Mouse (Mus musculus): Measurements from ENCODE around the gene Kcng1. TPM values are rescaled to one million over a fixed set of nuclear protein-coding genes. Genes with fewer than 3 reads are reported as not detected.

The Kcng1 gene
- not detected in 4 replicates for total RNA-seq (2023; ENCODE audit: inconsistent age)

DNA sequence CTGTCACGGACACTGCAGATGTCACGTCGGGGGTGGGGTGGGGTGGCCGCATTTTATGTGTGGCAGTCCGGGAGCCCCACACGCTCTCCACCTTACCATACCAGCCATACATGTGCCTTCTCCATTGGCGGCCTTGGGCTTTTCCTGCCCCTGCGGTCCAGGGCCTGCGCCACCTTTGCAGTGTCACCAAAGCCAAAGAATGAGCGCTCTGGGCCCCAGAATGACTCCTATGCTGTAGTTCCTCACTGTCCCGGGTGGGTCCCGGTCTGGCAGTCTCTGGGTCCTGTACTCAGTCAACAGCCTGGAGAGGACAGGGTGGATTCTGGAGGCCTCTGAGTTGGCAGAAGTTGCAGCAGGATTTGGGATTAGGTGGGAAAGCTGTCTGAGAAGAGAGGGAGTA is at the start of gene Kcng1:
Kcng1 (minus strand) TSS at position 155 of the 400 bp plus-strand sequence.

DNA sequence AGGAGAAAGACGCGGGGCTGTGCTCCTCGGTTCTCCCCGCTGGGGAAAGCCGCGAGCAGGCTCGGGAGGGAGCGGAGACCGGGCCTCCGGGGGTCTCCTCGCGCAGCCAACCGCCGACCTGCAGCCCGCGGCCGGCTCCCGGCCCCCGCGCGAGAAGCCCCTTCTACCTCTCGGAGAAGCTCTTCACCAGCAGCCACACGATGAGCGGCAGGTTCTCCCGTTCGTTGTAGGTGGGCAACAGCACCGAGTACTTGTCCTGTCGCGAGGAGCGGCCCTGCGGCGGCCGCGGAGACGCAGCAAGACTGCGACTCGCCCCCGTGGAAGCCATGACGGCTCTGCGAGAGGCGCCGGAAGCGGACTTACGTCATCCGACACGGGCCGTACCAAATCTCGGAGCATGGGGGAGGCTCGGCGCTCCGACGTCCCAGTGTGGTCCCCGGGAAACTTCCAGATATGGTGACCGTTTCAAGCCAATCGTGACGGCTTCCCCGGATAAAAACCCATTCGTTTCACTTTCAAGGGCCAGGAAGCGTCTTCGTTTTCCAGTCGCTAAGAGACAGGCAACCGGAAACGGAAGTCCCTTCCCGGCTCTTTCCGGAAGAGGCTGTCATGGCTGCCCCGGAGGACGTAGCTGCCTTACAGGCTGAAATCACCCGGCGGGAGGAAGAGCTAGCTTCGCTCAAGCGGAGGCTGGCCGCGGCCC is 51.4 kb downstream of the Kcng1 start, which contains the start of the genes Gm20716, Dpm1 and Mocs3:
Gm20716 (minus strand) TSS at position 339 of the 703 bp plus-strand sequence.
Dpm1 (minus strand) TSS at position 566 of the 703 bp plus-strand sequence.
Mocs3 (plus strand) TSS at position 597 of the 703 bp plus-strand sequence.

Other genes starting within 250 kb of the Kcng1 start
- 2.5 to 2.9 TPM (median 2.7 TPM) in 4 replicates for gene Pard6b, start 200.7 kb downstream of the Kcng1 start, total RNA-seq (2023; ENCODE audit: inconsistent age)
- gene Adnp, start 74.6 kb downstream of the Kcng1 start, total RNA-seq (2023; ENCODE audit: inconsistent age): 79.0 to 104 TPM (median 96.7 TPM) in 4 replicates
- 5.0 to 6.8 TPM (median 6.3 TPM) in 3 of 4 replicates, not detected in the other for gene Gm20716, start 51.4 kb downstream of the Kcng1 start, total RNA-seq (2023; ENCODE audit: inconsistent age)
- gene Dpm1, start 51.1 kb downstream of the Kcng1 start, total RNA-seq (2023; ENCODE audit: inconsistent age): 118 to 134 TPM (median 126 TPM) in 4 replicates
- 12.4 to 15.7 TPM (median 15.1 TPM) in 4 replicates for gene Mocs3, start 51.1 kb downstream of the Kcng1 start, total RNA-seq (2023; ENCODE audit: inconsistent age)

Measured in B cell, adult (primary cell).